Mouse (Mus musculus) C2C12 (cell line): ENCODE measurements around the gene Ankrd52.

Source experiments
- CEBPB ChIP-seq: IDR thresholded peaks from one replicate; pipeline ENCODE4 v1.6.1; 2011; ENCODE audit warnings: low read depth, mild to moderate bottlenecking, control low read depth, moderate library complexity
- CTCF ChIP-seq: IDR thresholded peaks from one replicate; pipeline ENCODE4 v1.5.1; 2011; ENCODE audit not compliant: control insufficient read depth, insufficient read depth, insufficient read length
- FOSL1 ChIP-seq: IDR thresholded peaks from one replicate; pipeline ENCODE4 v1.8.0; 2011; ENCODE audit warnings: mild to moderate bottlenecking, low read length; ENCODE audit not compliant: poor library complexity, insufficient read depth, severe bottlenecking
- MAX ChIP-seq: IDR thresholded peaks from one replicate; pipeline ENCODE4 v1.6.1; 2011; ENCODE audit warnings: mild to moderate bottlenecking, control low read depth
- MYOD1 ChIP-seq: IDR thresholded peaks from one replicate; pipeline ENCODE4 v1.6.1; 2011; ENCODE audit warnings: low read depth; ENCODE audit not compliant: control insufficient read depth, insufficient read length
- MYOG ChIP-seq: IDR thresholded peaks from one replicate; pipeline ENCODE4 v1.6.1; 2011; ENCODE audit not compliant: control insufficient read depth, insufficient read length; ENCODE audit errors: extremely low read depth
- USF1 ChIP-seq: IDR thresholded peaks from one replicate; pipeline ENCODE4 v1.6.1; 2011; ENCODE audit warnings: low read depth, mild to moderate bottlenecking, control low read depth, moderate library complexity

GRCm38 (mm10) chr10:128451014-128451413 is 74.1 kb downstream of the Ankrd52 start:
- TF ChIP-seq CTCF = no peak
- TF ChIP-seq FOSL1 = no peak
- no peak for TF ChIP-seq MAX
- TF ChIP-seq USF1 = no peak
- TF ChIP-seq MYOD1 = no peak
- no peak for TF ChIP-seq CEBPB
- TF ChIP-seq MYOG = no peak
